Mouse (Mus musculus): ENCODE measurements around the gene Greb1.

Gene Greb1

GRCm38 (mm10) chr12:16751609-16752008 is 49.1 kb downstream of the Greb1 start:
- ChIA-PET POLR2A (interaction anchor here in 1 of 4 experiments (0.7 kb wide), 1 partner anchor 379 kb away, joined by 4 read pairs; no protein-coding TSS in a partner anchor), CTCF (interaction anchor here in 2 of 4 experiments (0.6 to 3.3 kb wide), 2 partner anchors 32 to 1271 kb away, joined by 3 to 32 read pairs; no protein-coding TSS in a partner anchor)

- CTCF ChIA-PET, result interaction anchor here in 3 of 4 experiments (0.5 to 2.7 kb wide), 2 partner anchors 14 to 51 kb away, joined by 3 to 14 read pairs (median 3); no protein-coding TSS in a partner anchor
- POLR2A ChIA-PET, result no interaction called here
Measured at GRCm38 (mm10) chr12:16740059-16740458, 60.6 kb downstream of the Greb1 start.

DNA sequence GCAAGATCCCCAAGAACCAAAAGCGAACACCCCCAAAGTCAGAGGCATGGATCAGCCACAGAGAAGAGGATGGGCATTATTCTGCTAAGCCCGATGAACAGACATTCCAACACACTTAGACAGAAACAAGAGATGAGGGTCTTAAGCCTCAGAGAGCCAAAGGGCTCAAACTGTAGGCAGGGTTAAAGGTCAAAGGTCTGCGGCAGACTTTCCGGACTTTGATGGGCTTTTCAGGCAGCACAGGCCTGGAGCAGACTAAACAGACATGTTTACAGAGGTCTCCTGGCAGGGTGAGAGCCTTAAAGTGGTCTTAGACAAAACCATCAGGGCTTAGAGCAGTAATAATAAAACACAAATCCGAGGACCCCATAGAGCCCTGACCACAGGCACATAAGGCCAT is 63.4 kb downstream of the Greb1 start:
- ChIA-PET POLR2A (interaction anchor here in 1 of 4 experiments (0.6 kb wide), 1 partner anchor 12 kb away, joined by 4 read pairs; no protein-coding TSS in a partner anchor), CTCF (interaction anchor here in 1 of 4 experiments (1.2 to 2.7 kb wide), 2 partner anchors 16 to 17 kb away, joined by 3 to 14 read pairs; no protein-coding TSS in a partner anchor)

DNA sequence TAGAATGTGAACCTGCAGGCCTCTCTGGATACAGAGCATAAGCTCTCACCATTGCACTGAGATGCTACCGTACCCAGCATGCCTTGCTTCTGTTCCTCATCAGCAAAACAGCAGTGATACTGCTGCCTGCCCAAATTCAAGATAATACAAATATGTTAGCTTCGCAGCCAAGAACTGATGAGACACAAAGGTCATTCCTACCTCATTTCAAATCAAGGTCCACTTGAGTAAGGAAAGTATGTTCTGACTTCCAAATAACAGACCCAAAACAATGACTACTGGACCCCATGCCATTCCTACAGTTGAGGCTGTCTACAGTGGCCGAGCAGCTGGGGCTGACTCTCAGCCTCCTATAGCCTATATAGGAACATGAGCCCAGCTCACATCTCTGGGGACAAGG is 66.0 kb downstream of the Greb1 start:
- ChIA-PET POLR2A (interaction anchor here in 2 of 4 experiments (1.1 to 1.8 kb wide), 4 partner anchors 12 to 70 kb away, joined by 3 to 5 read pairs (median 4); no protein-coding TSS in a partner anchor), CTCF (interaction anchor here in 3 of 4 experiments (0.6 to 2.3 kb wide), 8 partner anchors 16 to 520 kb away, joined by 3 to 12 read pairs (median 4); no protein-coding TSS in a partner anchor)

DNA sequence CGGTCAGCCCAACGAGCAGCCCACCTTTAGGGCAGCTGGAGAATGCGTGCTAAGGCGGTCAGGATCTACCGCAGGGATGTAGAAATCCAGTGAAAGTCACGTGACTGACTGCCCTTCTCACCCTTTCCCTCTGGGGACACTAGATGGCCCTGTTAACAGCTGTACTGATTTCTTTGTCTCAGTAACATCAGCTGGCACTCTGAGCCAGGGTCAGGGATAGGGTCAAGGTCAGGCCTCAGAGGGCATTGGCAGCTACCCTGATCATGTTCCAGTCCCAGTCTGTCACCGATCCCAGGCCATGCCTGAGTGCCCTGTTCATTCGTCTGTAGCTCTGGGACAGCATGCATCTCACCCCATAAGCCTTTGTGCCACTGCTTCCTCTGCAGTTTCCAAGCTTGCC is 66.7 kb downstream of the Greb1 start:
- POLR2A ChIA-PET, result interaction anchor here in 2 of 4 experiments (1.1 to 1.8 kb wide), 4 partner anchors 12 to 69 kb away, joined by 3 to 5 read pairs (median 4); no protein-coding TSS in a partner anchor
- CTCF ChIA-PET, result interaction anchor here in 3 of 4 experiments (0.6 to 2.3 kb wide), 10 partner anchors 15 to 521 kb away, joined by 3 to 12 read pairs (median 4); no protein-coding TSS in a partner anchor

GRCm38 (mm10) chr12:16731121-16731741 is 69.5 kb downstream of the Greb1 start:
- ChIA-PET CTCF (interaction anchor here (0.7 to 3.5 kb wide), 7 partner anchors 9 to 63 kb away, joined by 3 to 19 read pairs (median 7); no protein-coding TSS in a partner anchor), POLR2A (interaction anchor here in 2 of 4 experiments (0.6 kb wide), 3 partner anchors 10 to 95 kb away, joined by 3 to 4 read pairs (median 3); no protein-coding TSS in a partner anchor)

DNA sequence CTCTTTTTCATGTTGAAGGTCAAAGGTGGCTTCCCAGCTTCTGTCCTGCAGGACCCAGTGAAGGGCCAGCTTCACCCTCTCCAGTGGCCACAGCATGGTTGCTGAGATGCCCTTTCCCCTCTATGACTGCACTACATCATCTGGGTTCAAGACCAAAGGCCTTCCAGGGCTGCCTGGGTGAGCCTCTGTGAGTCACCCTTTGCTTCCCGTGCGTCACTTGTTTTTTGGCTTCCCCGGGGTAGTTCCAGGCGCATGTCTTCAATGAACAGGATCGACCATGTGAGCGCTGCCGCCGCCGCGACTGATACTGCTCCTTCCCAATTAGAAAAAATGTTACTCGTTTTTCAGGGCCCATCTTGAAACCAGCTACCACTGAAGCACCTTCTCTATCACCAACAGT is 70.5 kb downstream of the Greb1 start:
- CTCF ChIA-PET, result interaction anchor here in 2 of 4 experiments (1.5 to 3.5 kb wide), 2 partner anchors 11 to 24 kb away, joined by 8 to 19 read pairs; no protein-coding TSS in a partner anchor
- POLR2A ChIA-PET, result no interaction called here

DNA sequence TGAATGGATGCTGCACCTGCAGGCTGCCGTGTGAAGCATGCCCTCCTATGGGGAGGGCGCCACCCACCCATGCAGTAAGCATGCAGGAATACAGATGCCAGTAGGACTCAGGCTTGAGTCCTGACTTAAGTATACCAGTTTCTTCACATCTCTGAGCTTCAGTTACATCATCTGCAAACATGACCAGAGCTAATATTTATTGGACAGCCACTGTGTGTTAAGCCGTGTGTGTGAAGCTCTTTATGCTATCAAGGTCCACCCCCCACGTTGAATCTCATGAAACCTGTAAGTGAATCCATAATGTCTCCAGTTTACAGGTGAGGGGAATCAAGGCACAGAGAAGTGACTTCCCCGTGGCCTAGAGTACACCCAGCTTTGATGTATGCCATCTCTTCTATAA is 72.5 kb downstream of the Greb1 start:
- ChIA-PET POLR2A (no interaction called here), CTCF (interaction anchor here in 3 of 4 experiments (0.7 to 3.5 kb wide), 5 partner anchors 10 to 283 kb away, joined by 3 to 19 read pairs (median 4); partner anchors contain the start of gene 2410004P03Rik (in 1 of the 3))

DNA sequence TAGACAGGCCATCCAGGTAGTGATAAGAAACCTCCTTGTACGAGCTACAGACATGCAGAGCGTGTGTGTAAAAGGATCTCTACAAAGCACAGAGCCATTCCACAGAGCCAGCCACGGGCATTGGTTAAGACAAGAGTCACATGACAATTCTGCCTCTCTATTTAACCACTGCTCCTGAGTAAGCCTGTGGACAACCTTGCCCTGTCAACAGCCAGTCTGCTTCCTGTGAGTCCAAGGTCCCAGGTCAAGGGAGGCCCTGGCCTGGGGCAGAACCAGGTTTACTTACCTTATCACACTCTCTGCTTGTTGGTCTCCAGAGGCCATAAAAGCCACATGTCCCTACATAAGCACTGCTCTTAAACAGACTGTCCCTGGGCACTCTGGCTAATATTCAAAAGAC is 74.5 kb downstream of the Greb1 start:
- CTCF ChIA-PET, result no interaction called here
- POLR2A ChIA-PET, result interaction anchor here in 1 of 4 experiments (0.6 kb wide), 1 partner anchor 25 kb away, joined by 3 read pairs; no protein-coding TSS in a partner anchor

DNA sequence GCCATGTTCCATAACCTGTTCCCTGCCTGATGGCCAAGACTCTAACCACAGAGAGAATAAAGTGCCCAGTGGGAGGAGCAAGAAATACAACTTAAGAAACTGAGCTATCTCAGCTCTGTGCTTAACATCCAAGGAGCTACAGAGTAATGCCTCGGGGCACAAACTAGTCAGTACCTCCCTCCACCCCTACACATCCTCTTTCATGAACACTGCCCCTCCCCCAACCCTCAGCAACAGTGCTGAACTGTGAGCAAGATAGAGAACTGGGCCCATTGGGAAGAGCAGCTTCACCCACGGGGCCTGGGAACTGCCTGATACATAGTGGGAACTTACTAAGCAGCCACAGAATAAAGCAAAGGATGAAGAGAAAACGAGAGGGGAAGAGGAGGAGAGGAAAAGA is 77.1 kb downstream of the Greb1 start:
- POLR2A ChIA-PET, result interaction anchor here in 2 of 4 experiments (0.8 to 1.5 kb wide), 2 partner anchors 12 to 172 kb away, joined by 3 read pairs; no protein-coding TSS in a partner anchor
- CTCF ChIA-PET, result interaction anchor here in 3 of 4 experiments (0.6 to 2.6 kb wide), 4 partner anchors 30 to 295 kb away, joined by 3 to 12 read pairs (median 7); no protein-coding TSS in a partner anchor

GRCm38 (mm10) chr12:16718660-16719315 is 81.9 kb downstream of the Greb1 start:
- ChIA-PET POLR2A (interaction anchor here in 1 of 4 experiments (0.7 to 1.7 kb wide), 2 partner anchors 132 to 190 kb away, joined by 3 read pairs; no protein-coding TSS in a partner anchor), CTCF (interaction anchor here (0.5 to 5.5 kb wide), 48 partner anchors 10 to 790 kb away, joined by 3 to 53 read pairs (median 4); partner anchors contain the start of gene 2410004P03Rik (in 3 of the 4))

- ChIA-PET CTCF (interaction anchor here (0.6 to 5.5 kb wide), 24 partner anchors 8 to 653 kb away, joined by 3 to 53 read pairs (median 4); partner anchors contain the start of gene 2410004P03Rik (in 2 of the 4)), POLR2A (no interaction called here)
Measured at GRCm38 (mm10) chr12:16717653-16718052, 83.0 kb downstream of the Greb1 start.

DNA sequence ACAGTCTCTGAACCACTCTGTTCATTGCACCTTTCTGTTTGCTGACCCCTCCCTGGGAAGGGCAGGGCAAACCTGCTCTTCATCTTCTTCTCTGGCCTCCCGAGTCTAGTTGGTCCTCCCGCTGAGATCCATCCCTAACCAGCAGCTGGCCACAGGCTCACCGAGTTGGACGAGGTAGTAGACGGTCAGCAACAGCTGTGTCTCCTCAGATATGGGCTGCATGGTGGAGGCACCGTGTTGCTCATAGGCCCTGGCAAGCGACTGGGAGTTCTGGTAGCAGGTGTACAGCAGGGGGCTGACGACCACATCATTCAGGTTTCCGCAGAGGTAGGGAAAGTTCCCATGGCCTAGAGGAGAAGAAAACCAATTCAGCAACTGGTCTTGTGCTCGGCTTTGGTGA is 86.1 kb downstream of the Greb1 start:
- ChIA-PET CTCF (interaction anchor here in 3 of 4 experiments (0.6 to 3.2 kb wide), 4 partner anchors 38 to 621 kb away, joined by 3 to 15 read pairs (median 4); no protein-coding TSS in a partner anchor), POLR2A (interaction anchor here in 1 of 4 experiments (0.6 kb wide), 1 partner anchor 238 kb away, joined by 3 read pairs; no protein-coding TSS in a partner anchor)

GRCm38 (mm10) chr12:16698691-16699090 is 102.0 kb downstream of the Greb1 start:
- ChIA-PET CTCF (interaction anchor here in 1 of 4 experiments (1.5 kb wide), 1 partner anchor 56 kb away, joined by 3 read pairs; no protein-coding TSS in a partner anchor), POLR2A (interaction anchor here in 2 of 4 experiments (1.0 to 1.2 kb wide), 2 partner anchors 14 to 30 kb away, joined by 3 read pairs; no protein-coding TSS in a partner anchor)

GRCm38 (mm10) chr12:16696146-16696545 is 104.5 kb downstream of the Greb1 start:
- CTCF ChIA-PET, result interaction anchor here in 3 of 4 experiments (1.0 to 2.2 kb wide), 6 partner anchors 22 to 315 kb away, joined by 3 to 5 read pairs (median 3); partner anchors contain the start of gene 2410004P03Rik (in 1 of the 3)
- POLR2A ChIA-PET, result interaction anchor here in 2 of 4 experiments (1.1 to 1.3 kb wide), 2 partner anchors 10 to 12 kb away, joined by 3 read pairs; no protein-coding TSS in a partner anchor

DNA sequence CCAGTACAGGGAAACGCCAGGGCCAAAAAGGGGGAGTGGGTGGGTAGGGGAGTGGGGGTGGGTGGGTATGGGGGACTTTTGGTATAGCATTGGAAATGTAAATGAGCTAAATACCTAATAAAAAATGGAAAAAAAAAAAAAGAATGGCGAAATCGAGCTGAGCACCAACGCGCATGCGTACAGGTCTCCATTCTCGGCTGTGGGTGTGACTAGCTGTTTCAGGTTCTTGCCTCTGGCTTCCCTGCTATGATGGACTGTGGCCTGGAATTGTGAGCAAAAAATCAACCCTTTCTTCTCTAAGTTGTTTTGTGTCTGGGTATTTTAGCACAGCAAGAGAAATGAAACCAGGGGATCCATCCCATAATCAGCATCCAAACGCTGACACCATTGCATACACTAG is 105.4 kb downstream of the Greb1 start:
- POLR2A ChIA-PET, result interaction anchor here in 2 of 4 experiments (0.7 to 1.2 kb wide), 3 partner anchors 31 to 1696 kb away, joined by 3 to 4 read pairs (median 3); no protein-coding TSS in a partner anchor
- CTCF ChIA-PET, result interaction anchor here (0.8 to 2.2 kb wide), 7 partner anchors 23 to 127 kb away, joined by 3 to 5 read pairs (median 4); no protein-coding TSS in a partner anchor

GRCm38 (mm10) chr12:16694783-16695182 is 105.9 kb downstream of the Greb1 start:
- ChIA-PET POLR2A (interaction anchor here in 1 of 4 experiments (1.2 kb wide), 2 partner anchors 30 to 105 kb away, joined by 3 read pairs; no protein-coding TSS in a partner anchor), CTCF (interaction anchor here in 3 of 4 experiments (0.8 to 1.4 kb wide), 4 partner anchors 23 to 126 kb away, joined by 3 to 5 read pairs (median 4); no protein-coding TSS in a partner anchor)

- ChIA-PET POLR2A (interaction anchor here in 2 of 4 experiments (0.6 to 1.2 kb wide), 3 partner anchors 16 to 420 kb away, joined by 3 to 7 read pairs (median 3); no protein-coding TSS in a partner anchor), CTCF (interaction anchor here (0.6 to 1.1 kb wide), 6 partner anchors 47 to 394 kb away, joined by 3 to 10 read pairs (median 5); no protein-coding TSS in a partner anchor)
Measured at GRCm38 (mm10) chr12:16690631-16691030, 110.1 kb downstream of the Greb1 start.

Measured in embryonic stem cell, embryonic (primary cell).